Mouse (Mus musculus) E14TG2a.4 (cell line): ENCODE measurements around the gene Hsd3b4.
"Not testable (repeated sequence)": the region's sequence is repeated elsewhere in the genome, so short reads cannot be mapped to it uniquely, and the experiment has no call there.

ENCODE experiments used
- CTCF ChIP-seq: conservative IDR thresholded peaks from 2 replicates; pipeline ENCODE4 v1.5.1; 2014; ENCODE audit warnings: low read length
- NANOG ChIP-seq: IDR thresholded peaks from 2 replicates; pipeline ENCODE4 v1.6.1; 2014; ENCODE audit warnings: borderline replicate concordance, low read length, mixed read lengths

DNA sequence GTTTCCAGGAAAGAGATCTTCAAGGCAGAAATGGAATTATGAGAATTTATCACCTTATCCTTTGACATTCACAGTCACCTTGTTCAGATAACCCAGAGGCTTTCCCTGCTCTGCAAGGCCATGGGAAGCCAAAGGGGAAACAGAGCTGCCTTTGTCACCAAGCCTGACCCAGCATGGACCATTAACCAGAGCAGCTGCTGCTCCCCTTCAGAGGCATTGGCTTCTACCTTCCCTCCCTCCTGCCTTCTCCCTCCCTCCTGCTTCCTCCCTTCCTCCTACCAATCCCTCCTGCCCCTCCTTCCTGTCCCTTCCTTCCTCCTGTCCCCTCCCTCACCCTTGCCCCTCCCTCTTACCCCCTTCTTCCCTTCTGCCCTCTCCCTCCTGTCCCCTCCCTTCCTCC, 37.3 kb upstream of the Hsd3b4 start:
- TF ChIP-seq CTCF, NANOG: not testable (repeated sequence)
